Mouse (Mus musculus) small intestine, adult 2 months (tissue): ENCODE results near the gene Psmg3.

Experiments used
- CTCF ChIP-seq: fragments of 200-500 bp; IDR thresholded peaks from 2 replicates; pipeline ENCODE4 v1.5.1; 2012; ENCODE audit warnings: low read depth, mild to moderate bottlenecking, control low read depth, inconsistent platforms, low read length, moderate library complexity, mixed read lengths; ENCODE audit not compliant: insufficient replicate concordance, insufficient read length; ENCODE audit errors: extremely low read depth
- POLR2A ChIP-seq: fragments of 200-500 bp; IDR thresholded peaks from 2 replicates; pipeline ENCODE4 v1.6.1; 2012; ENCODE audit warnings: low read depth, mild to moderate bottlenecking, control low read depth, inconsistent platforms, low read length, moderate library complexity

DNA sequence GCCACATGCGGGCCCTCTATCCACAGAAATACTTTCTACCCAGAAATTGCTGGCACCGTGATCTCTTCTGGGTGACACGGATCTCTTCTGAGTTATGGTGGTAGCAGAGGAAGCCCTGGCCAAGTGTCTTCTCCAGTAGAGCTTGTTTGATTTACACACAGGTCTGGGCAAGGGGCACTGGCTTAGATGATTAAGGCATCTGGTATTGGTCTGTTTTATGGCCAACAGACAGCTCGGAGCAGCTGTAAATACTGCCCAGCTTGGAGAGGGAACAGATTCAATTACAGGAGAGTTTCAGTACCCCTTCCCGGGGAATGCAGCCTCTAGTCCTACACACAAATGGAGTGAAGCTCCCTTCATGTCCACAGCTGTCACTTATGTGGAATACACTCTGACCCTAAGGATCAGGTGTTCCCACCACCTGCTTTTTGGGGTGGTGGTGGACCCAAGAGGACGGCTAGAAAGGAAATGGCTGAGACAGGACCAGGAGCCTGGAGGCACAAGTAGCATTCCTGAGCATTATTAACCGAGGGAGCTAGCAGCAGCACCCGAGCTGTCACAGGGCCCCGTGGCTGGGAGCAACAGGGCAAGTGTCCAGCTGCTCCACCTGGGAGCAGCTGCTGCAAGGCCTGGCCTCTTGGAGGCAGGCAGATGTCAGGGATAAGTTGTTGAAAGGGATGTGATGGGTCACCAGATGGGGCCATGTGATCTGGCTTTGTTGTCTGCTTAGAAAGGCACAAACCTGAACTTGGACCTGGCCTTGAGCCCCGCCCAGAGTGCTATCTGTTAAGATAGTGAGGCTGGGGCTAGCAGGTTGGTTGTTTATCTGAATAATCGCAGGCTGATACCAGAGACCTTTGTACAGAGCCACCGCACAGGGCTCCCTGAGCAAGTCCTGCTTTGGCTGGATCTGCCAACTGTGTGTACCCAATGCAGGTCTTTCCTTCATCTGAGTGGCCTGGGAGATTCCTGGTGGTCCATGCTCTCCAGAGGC is 4.9 kb downstream of the Psmg3 start:
- TF ChIP-seq CTCF (no peak), POLR2A (peak; percentile 66)
